Mouse (Mus musculus) neural tube, embryonic 10.5 days (tissue): Measurements from ENCODE around the gene Espn.
A peak's percentile ranks its signal among the peaks of the same experiment; 100 is the strongest.

Experiments used
- DNase-seq: peaks from one replicate; pipeline ENCODE4 v3.0.0-alpha.2; 2017; ENCODE audit warnings: low spot score; ENCODE audit errors: extremely low spot score

Espn gene

DNA sequence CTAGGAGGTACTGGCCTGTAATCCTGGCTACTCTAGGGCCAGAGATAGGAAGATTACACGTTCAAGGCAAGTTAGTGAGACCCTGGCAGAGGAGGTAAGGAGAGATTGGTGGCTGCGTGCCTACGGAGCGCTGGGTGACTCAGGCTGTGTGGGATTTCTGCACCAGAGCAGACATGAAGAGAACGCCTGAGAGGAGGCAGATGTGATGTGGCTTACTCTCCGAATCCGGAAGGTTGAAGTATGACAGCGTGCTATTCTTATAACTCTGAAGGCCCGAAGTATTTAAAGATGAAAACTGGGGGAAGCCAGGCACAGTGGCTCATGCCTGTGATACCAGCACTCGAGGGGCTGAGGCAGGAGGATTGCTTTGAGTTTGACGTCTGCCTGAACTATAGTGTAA, 51.6 kb downstream of the Espn start:
- DNase-seq = no peak

DNA sequence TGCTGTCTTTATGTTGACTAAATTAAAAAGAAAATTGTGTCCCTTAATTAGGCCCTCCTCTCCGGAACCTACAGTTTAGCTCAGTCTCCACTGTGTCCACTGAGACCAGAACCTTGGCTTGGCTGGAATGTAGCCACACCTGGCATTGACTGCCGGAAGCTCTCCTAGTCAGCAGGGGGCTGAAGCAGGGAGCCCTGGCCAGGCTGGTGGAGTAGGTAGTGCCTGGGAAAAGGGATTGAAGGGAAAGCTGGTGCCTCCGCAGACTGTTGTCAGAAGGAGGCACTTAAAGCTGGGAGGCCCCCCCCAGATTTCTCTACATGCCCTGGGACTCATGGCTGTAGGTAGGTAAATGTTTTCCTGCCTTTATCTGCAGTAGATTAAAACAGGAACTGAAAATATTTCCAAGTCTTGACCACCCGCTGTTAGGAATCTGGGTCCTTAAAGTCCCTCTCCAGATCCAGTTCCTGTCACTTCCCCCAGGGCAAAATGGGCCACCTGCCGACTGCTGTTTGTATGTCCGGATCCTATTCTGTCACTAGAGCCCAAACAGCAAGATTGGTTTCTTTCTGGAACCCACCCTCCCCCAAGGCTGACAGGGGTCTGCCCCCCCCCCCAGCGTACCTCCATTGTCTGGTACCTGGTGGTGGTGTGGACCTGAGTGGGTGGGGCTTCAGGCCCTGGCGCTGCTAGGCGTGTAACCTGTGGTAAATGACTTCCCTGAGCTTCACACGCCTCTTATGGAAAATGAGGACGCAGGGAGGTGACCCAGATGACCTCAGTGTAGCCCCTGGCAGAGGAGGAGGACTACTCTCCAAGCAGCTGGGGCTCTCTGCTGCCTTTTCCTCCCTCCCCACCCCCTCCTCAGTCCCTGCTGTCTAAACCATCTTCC, 54.0 kb downstream of the Espn start:
- DNase-seq = no peak

DNA sequence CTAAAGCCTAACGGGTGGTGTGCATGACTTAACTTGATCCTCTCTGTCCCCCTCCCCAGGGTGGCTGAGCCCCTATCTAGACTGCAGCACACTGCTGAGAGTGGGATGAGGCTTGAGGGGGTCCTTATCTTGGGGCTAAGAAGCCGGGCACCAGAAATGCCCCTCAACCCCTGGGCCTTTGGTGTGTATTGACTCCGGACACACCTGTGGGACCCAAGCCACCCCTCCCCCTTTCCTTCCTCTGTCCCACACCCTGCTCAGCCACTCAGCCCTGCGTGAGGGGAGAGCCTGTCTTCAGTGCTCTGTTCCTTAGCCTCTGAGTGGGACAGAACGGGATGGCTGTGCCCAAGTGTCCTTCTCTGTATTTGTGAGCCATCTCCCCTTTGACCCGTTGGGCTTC, 55.2 kb downstream of the Espn start:
- no peak for DNase-seq

GRCm38 (mm10) chr4:152095937-152096910, 55.9 kb downstream of the Espn start:
- DNase-seq = peak; percentile 75

DNA sequence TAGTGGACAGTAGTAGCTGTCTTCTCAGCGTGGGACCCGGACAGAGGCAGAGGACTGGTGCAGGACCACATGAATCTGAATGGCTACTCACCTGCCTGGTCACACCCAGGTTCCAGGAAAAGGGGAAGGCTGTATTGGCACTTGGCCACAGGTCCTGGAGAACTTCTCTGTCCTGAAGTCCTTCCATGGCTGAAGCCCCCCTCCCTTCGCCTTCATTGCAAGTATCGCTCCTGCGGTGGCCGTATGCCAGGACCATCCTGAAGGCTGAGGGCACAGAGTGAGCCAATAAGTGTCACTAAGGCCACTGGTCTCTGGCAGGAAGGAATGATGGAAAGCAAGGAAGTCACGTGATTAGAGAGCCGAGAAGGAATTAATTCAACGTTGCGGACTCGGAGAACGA, 57.9 kb downstream of the Espn start:
- DNase-seq = no peak

DNA sequence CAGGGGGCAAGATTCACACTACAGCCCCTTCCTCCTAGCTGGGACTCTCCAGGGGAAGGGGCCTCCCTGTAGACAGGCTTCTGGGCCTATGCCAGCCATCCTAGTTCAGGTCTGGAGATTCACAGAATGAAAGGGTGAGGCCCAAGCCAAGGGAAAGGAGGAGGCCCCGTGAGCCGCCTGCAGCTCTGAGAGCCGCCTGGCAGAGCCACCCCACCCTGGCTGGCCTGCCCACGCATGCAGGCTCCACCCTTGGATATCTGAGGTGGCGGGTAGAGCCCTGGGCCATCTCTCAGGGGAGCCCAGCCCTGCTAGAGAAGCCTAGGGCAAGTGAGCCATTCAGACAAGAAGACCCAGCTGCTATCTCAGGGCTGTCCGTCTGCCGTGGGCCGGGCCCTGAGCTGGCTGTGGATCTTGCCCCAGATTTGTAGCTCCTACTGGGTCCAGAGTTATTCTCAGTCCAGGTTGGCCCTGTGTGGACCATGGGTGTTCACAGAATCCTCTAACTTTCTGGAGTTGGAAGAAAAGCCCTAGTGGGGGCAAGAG, 59.3 kb downstream of the Espn start:
- no peak for DNase-seq

GRCm38 (mm10) chr4:152090191-152090590, 62.0 kb downstream of the Espn start:
- no peak for DNase-seq

- DNase-seq = no peak
Measured at GRCm38 (mm10) chr4:152088556-152089120, 63.5 kb downstream of the Espn start.

GRCm38 (mm10) chr4:152088133-152088532, 64.0 kb downstream of the Espn start:
- no peak for DNase-seq

- DNase-seq = no peak
Measured at GRCm38 (mm10) chr4:152087211-152088081, 64.7 kb downstream of the Espn start.

- DNase-seq = peak; percentile 79
Measured at GRCm38 (mm10) chr4:152086505-152087210, 65.5 kb downstream of the Espn start.

DNA sequence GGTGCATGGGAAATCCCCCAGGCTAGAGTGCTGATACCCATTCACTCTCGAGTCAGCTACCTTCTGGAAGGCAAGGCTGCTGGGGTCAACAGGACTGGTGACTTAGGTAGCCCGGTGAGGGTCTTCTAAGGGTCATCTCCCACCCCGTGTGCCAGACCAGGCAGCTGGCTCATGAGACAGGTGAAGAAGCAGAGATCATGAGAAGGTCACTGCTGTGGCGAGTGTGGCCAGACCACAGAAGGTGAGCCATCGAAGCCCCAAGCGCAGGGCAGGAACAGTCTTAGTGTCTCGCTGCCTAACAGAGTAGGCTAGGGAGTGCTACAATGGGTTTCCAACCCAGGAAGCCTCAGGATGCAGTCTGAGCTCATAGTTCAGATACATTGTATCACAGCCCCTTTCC, 67.6 kb downstream of the Espn start:
- no peak for DNase-seq

DNA sequence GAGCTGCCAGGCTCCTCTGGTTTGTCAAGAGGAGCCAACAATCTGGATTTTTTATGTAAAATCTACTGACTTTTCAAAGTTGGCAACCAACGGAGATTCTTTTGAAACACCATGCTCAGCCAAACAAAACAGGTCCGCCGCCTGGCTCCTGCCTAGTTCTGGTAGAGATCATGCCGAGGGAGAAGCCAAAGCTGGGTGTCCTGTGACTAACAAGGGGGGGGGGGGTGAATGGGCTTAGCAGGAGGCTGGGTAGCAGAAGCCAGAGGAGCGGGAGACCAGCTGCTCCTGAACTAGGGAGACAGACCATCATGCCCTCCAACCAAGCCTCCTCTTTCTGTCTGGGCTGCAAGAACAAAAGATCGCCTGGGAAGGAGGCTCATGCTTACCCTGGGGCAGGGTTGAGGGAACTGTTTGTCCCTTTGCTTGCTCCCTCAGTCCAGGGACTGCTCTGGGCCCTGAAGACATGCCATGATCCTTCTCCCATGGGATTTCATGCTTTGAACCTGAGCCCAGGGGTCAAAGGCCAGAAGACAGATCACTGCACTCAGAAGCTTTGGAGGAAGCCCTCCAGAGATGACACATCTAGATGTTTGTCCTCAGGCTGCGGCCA, 68.5 kb downstream of the Espn start:
- DNase-seq = no peak

GRCm38 (mm10) chr4:152079931-152080330, 72.2 kb downstream of the Espn start:
- DNase-seq = no peak

DNA sequence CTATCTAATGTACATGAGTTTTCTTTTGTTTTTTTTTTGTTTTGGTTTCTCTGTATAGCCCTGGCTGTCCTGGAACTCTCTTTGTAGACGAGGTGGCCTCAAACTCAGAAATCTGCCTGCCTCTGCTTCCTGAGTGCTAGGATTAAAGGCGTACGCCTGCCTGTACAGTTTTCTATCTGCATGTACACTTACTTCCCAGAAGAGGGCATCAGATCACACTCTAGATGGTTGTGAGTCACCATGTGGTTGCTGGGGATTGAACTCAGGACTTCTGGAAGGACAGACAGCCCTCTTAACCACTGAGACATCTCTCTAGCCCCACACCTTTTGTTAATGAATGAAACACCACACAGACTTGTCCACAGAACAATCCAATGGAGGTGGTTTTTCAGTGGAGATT, 72.9 kb downstream of the Espn start:
- no peak for DNase-seq

GRCm38 (mm10) chr4:152078105-152078530, 74.1 kb downstream of the Espn start:
- DNase-seq = no peak

DNA sequence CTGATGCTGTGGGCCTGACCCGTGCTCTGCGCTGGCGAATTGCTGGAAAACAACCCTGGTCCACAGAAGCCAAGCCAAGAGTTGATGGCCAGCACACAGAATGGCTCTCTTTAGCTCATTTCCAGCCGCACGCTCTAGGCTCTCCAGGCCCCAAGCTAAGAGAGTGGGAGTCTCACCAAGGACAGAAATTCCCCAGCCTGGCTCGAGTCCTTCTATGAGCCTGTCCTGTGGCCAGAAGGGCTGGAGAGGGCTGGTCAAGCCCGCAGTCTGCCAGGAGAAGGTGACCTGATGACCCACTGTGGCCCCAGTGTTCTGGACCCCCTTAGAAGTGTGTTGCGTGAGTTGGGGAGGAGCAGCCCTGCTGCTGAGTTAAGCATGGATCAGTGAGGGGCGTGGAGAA, 75.0 kb downstream of the Espn start:
- no peak for DNase-seq

DNA sequence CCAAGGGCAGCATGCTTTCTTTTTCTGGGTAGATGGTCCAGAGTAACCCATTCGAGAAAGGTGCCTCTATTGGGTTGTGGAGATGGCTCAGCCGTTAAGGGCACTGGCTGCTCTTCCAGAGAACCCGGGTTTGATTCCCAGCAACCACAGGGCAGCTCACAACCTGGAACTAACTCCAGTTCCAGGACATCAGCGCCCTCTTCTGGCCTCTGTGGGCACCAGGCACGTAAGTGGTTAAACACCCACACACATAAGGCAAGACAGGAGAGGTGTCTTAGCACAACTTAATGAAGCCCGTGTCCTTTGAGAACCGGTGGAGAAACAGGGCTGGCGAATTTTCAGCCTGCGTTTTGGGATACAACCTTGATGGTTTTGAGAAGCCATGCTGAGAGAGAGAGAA, 77.6 kb downstream of the Espn start:
- DNase-seq = no peak

DNA sequence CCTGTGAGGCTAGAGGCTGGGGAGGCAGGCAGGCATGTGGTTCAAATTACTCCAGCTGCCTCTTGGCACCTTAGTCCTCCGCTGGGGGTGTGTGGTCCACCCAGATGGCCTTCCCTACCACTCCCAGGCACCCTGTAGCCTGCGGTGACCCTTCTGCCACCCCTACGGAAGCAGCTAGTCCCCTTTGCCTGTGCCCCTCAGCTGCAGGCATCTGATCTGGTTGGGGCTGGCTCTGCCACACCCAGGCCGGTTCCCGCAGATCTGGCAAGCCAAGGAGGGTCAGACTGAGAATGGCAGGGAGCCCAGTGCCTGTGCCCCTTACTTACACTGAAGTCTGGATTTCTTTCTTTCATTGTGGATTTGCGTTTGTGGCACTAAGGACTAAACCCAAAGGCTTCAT, 78.5 kb downstream of the Espn start:
- DNase-seq = no peak

- DNase-seq = no peak
Measured at GRCm38 (mm10) chr4:152072655-152073054, 79.5 kb downstream of the Espn start.
